Mouse (Mus musculus) cerebellum, postnatal 14 days (tissue): Measurements from ENCODE around the gene Fam234b.

Source experiments
- DNase-seq, 2 experiments: peaks; one replicate each; pipeline ENCODE4 v3.0.0; 2021; ENCODE audit warnings: mixed read lengths in 2 of 2

The Fam234b gene

GRCm38 (mm10) chr6:135230586-135230985 is 32.8 kb downstream of the Fam234b start:
- no peak for DNase-seq

GRCm38 (mm10) chr6:135232443-135233182 is 34.8 kb downstream of the Fam234b start:
- no peak for DNase-seq

- no peak for DNase-seq
Measured at GRCm38 (mm10) chr6:135235742-135236141, 38.0 kb downstream of the Fam234b start.

- DNase-seq: no peak
Measured at GRCm38 (mm10) chr6:135236576-135236975, 38.8 kb downstream of the Fam234b start.

GRCm38 (mm10) chr6:135237326-135237725 is 39.5 kb downstream of the Fam234b start:
- no peak for DNase-seq

- no peak for DNase-seq
Measured at GRCm38 (mm10) chr6:135238211-135238610, 40.4 kb downstream of the Fam234b start.

GRCm38 (mm10) chr6:135240361-135240760 is 42.6 kb downstream of the Fam234b start:
- no peak for DNase-seq

- DNase-seq: no peak
Measured at GRCm38 (mm10) chr6:135245586-135245985, 47.8 kb downstream of the Fam234b start.

- no peak for DNase-seq
Measured at GRCm38 (mm10) chr6:135247861-135248260, 50.1 kb downstream of the Fam234b start.

GRCm38 (mm10) chr6:135249846-135250531 is 52.2 kb downstream of the Fam234b start:
- peak; percentile 78 to 82 for DNase-seq

- no peak for DNase-seq
Measured at GRCm38 (mm10) chr6:135250926-135251699, 53.3 kb downstream of the Fam234b start.

GRCm38 (mm10) chr6:135251849-135252727 is 54.3 kb downstream of the Fam234b start:
- DNase-seq: no peak

GRCm38 (mm10) chr6:135252728-135253077 is 54.9 kb downstream of the Fam234b start:
- DNase-seq: peak; percentile 66 to 75

- DNase-seq: peak in 1 of 2 experiments; percentile 26
Measured at GRCm38 (mm10) chr6:135254153-135254552, 56.4 kb downstream of the Fam234b start, which contains the start of gene Gsg1. Gene Gsg1 (minus strand): TSS chr6:135254351.

- no peak for DNase-seq
Measured at GRCm38 (mm10) chr6:135260435-135260834, 62.7 kb downstream of the Fam234b start.

GRCm38 (mm10) chr6:135261124-135261523 is 63.3 kb downstream of the Fam234b start:
- no peak for DNase-seq

- no peak for DNase-seq
Measured at GRCm38 (mm10) chr6:135262565-135262964, 64.8 kb downstream of the Fam234b start.

- peak in 1 of 2 experiments; percentile 13 for DNase-seq
Measured at GRCm38 (mm10) chr6:135264136-135264535, 66.4 kb downstream of the Fam234b start.

GRCm38 (mm10) chr6:135266056-135266455 is 68.3 kb downstream of the Fam234b start:
- no peak for DNase-seq

- DNase-seq: no peak
Measured at GRCm38 (mm10) chr6:135267221-135267620, 69.4 kb downstream of the Fam234b start.

GRCm38 (mm10) chr6:135268392-135268791 is 70.6 kb downstream of the Fam234b start:
- no peak for DNase-seq

- DNase-seq: no peak
Measured at GRCm38 (mm10) chr6:135269626-135270025, 71.8 kb downstream of the Fam234b start.
